Mouse (Mus musculus): ENCODE results near the gene Grid2. TPM values are rescaled to one million over a fixed set of nuclear protein-coding genes. Genes with fewer than 3 reads are reported as not detected.

The Grid2 gene
- total and polyA plus RNA-seq, 3 experiments, result not detected

DNA sequence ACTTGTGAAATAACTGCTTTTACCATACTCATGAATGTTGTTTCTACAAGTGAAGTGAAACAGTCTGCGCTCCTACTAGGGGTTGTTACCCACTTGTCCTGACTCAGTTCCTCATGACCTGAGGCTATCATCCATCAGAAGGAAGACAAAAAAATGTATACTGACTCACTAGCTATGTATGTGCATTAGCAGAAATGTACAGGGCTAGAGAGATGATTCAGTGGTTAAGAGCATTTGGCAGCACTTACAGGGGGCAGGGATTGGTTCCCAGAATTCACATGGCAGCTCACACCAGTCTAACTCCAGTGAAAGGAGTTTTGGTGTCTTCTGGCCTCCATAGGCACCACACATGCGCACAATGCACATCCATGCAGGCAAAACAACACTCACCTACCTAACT, 642.5 kb downstream of the Grid2 start:
- no peaks in the 10 kb centered on the region for H3K4me1 ChIP-seq (ENCODE audit: control insufficient read depth in 1 of 2, insufficient read depth in 2 of 2, low read length in 2 of 2)
- no peaks in the 10 kb centered on the region for H3K79me2 ChIP-seq (ENCODE audit: control insufficient read depth, insufficient read depth, low read length, poor library complexity)
- no peak overlapping the region for H3K4me3 ChIP-seq (ENCODE audit: control insufficient read depth in 1 of 2, insufficient read depth in 1 of 2, low read depth in 2 of 2, low read length in 2 of 2)
- H3K27me3 ChIP-seq (ENCODE audit: control insufficient read depth in 1 of 2, insufficient read depth in 2 of 2, low read length in 2 of 2), result no peaks in the 10 kb centered on the region
- H3K27ac ChIP-seq (ENCODE audit: control insufficient read depth, low read depth, low read length), result no peak overlapping the region
- H3K9ac ChIP-seq (ENCODE audit: control insufficient read depth, low read depth, low read length, poor library complexity, severe bottlenecking), result no peak overlapping the region
- no peaks in the 10 kb centered on the region for H3K9me3 ChIP-seq (replicated peaks; ENCODE audit: insufficient read depth, low read length)
- no peaks in the 10 kb centered on the region for H3K36me3 ChIP-seq (ENCODE audit: control insufficient read depth in 1 of 2, insufficient read depth in 2 of 2, low read length in 2 of 2)
- DNase-seq (ENCODE audit: low read depth, low spot score), result peak; percentile 1
- no peak for TF ChIP-seq MAX (IDR thresholded peaks at IDR 0.05; ENCODE audit: low read length)
- no peak for TF ChIP-seq SMC3 (IDR thresholded peaks at IDR 0.05; ENCODE audit: low read depth, low read length)
- no peak for TF ChIP-seq POLR2AphosphoS5 (IDR thresholded peaks at IDR 0.05; ENCODE audit: borderline replicate concordance, low read depth, low read length)
- TF ChIP-seq TCF12 (IDR thresholded peaks at IDR 0.05; ENCODE audit: low read depth, low read length), result no peak
- no peak for TF ChIP-seq KAT2A (conservative IDR thresholded peaks at IDR 0.05; ENCODE audit: low read depth, low read length)
- TF ChIP-seq MAFK (IDR thresholded peaks at IDR 0.05; ENCODE audit: borderline replicate concordance, low read depth, low read length), result no peak
- no peak for TF ChIP-seq ZMIZ1 (IDR thresholded peaks at IDR 0.05; ENCODE audit: low read depth, low read length)

- Histone ChIP-seq H3K4me3 (ENCODE audit: control insufficient read depth in 1 of 2, insufficient read depth in 1 of 2, low read depth in 2 of 2, low read length in 2 of 2) (no peak overlapping the region), H3K79me2 (ENCODE audit: control insufficient read depth, insufficient read depth, low read length, poor library complexity) (no peaks in the 10 kb centered on the region), H3K4me1 (ENCODE audit: control insufficient read depth in 1 of 2, insufficient read depth in 2 of 2, low read length in 2 of 2) (no peaks in the 10 kb centered on the region), H3K27me3 (ENCODE audit: control insufficient read depth in 1 of 2, insufficient read depth in 2 of 2, low read length in 2 of 2) (no peaks in the 10 kb centered on the region), H3K27ac (ENCODE audit: control insufficient read depth, low read depth, low read length) (no peak overlapping the region), H3K36me3 (ENCODE audit: control insufficient read depth in 1 of 2, insufficient read depth in 2 of 2, low read length in 2 of 2) (no peaks in the 10 kb centered on the region), H3K9me3 (replicated peaks; ENCODE audit: insufficient read depth, low read length) (no peaks in the 10 kb centered on the region), H3K9ac (ENCODE audit: control insufficient read depth, low read depth, low read length, poor library complexity, severe bottlenecking) (no peak overlapping the region)
- TF ChIP-seq ELF1 (IDR thresholded peaks at IDR 0.05; ENCODE audit: low read depth, low read length), result no peak
- TF ChIP-seq CHD1 (IDR thresholded peaks at IDR 0.05; ENCODE audit: low read depth, low read length), result no peak
- TF ChIP-seq CTCF (IDR thresholded peaks at IDR 0.05 in 2 of 3, conservative IDR thresholded peaks at IDR 0.05 in 1 of 3; ENCODE audit: control insufficient read depth in 1 of 3, insufficient read depth in 1 of 3, low read depth in 2 of 3, low read length in 3 of 3, poor library complexity in 1 of 3, severe bottlenecking in 1 of 3), result no peak
- no peak for TF ChIP-seq RAD21 (IDR thresholded peaks at IDR 0.05; ENCODE audit: low read depth, low read length)
- TF ChIP-seq SMC3 (IDR thresholded peaks at IDR 0.05; ENCODE audit: low read depth, low read length), result no peak
- TF ChIP-seq MAX (IDR thresholded peaks at IDR 0.05; ENCODE audit: low read length), result no peak
- TF ChIP-seq MYB (IDR thresholded peaks at IDR 0.05; ENCODE audit: low read depth, low read length), result no peak
- no peak for TF ChIP-seq ETS1 (IDR thresholded peaks at IDR 0.05; ENCODE audit: low read depth, low read length)
- TF ChIP-seq MXI1 (IDR thresholded peaks at IDR 0.05; ENCODE audit: low read depth, low read length), result no peak
- TF ChIP-seq EP300 (IDR thresholded peaks at IDR 0.05; ENCODE audit: low read depth in 1 of 2, low read length in 2 of 2), result no peak
- no peak for TF ChIP-seq ZKSCAN1 (IDR thresholded peaks at IDR 0.05; ENCODE audit: low read depth, low read length)
- TF ChIP-seq POLR2AphosphoS5 (IDR thresholded peaks at IDR 0.05; ENCODE audit: borderline replicate concordance, low read depth, low read length), result no peak
- DNase-seq (ENCODE audit: low read depth, low spot score), result no peak
Observed at GRCm38 (mm10) chr6:63917035-63917570, 661.4 kb downstream of the Grid2 start.

Measured in MEL (cell line).